Mouse (Mus musculus) C2C12 (cell line): ENCODE measurements around the gene Gtdc1. TPM values are rescaled to one million over a fixed set of nuclear protein-coding genes. Genes with fewer than 3 reads are reported as not detected.

Source experiments
- H3K27me3 ChIP-seq: one replicate; pipeline ENCODE4 v1.6.1; 2011; ENCODE audit not compliant: control insufficient read depth, insufficient read depth, insufficient read length
- H3K36me3 ChIP-seq: one replicate; pipeline ENCODE4 v1.6.1; 2011; ENCODE audit not compliant: control insufficient read depth, insufficient read depth
- H3K4me3 ChIP-seq: one replicate; pipeline ENCODE4 v1.5.1; 2011; ENCODE audit warnings: mild to moderate bottlenecking, control low read depth; ENCODE audit not compliant: poor library complexity, insufficient read depth, severe bottlenecking
- H3K79me2 ChIP-seq: one replicate; pipeline ENCODE4 v1.6.1; 2011; ENCODE audit not compliant: control insufficient read depth, insufficient read depth
- H3K79me3 ChIP-seq: one replicate; pipeline ENCODE4 v1.6.1; 2011; ENCODE audit warnings: low read depth, control low read depth
- H3ac ChIP-seq: one replicate; pipeline ENCODE3; 2011; ENCODE audit warnings: low read depth; ENCODE audit not compliant: control insufficient read depth, insufficient read length
- CEBPB ChIP-seq: IDR thresholded peaks from one replicate; pipeline ENCODE4 v1.6.1; 2011; ENCODE audit warnings: low read depth, mild to moderate bottlenecking, control low read depth, moderate library complexity
- CTCF ChIP-seq: IDR thresholded peaks from one replicate; pipeline ENCODE4 v1.5.1; 2011; ENCODE audit not compliant: control insufficient read depth, insufficient read depth, insufficient read length
- FOSL1 ChIP-seq: IDR thresholded peaks from one replicate; pipeline ENCODE4 v1.8.0; 2011; ENCODE audit warnings: mild to moderate bottlenecking, low read length; ENCODE audit not compliant: poor library complexity, insufficient read depth, severe bottlenecking
- MAX ChIP-seq: IDR thresholded peaks from one replicate; pipeline ENCODE4 v1.6.1; 2011; ENCODE audit warnings: mild to moderate bottlenecking, control low read depth
- MYOD1 ChIP-seq: IDR thresholded peaks from one replicate; pipeline ENCODE4 v1.6.1; 2011; ENCODE audit warnings: low read depth; ENCODE audit not compliant: control insufficient read depth, insufficient read length
- MYOG ChIP-seq: IDR thresholded peaks from one replicate; pipeline ENCODE4 v1.6.1; 2011; ENCODE audit not compliant: control insufficient read depth, insufficient read length; ENCODE audit errors: extremely low read depth
- USF1 ChIP-seq: IDR thresholded peaks from one replicate; pipeline ENCODE4 v1.6.1; 2011; ENCODE audit warnings: low read depth, mild to moderate bottlenecking, control low read depth, moderate library complexity
- polyA plus RNA-seq: library from polyadenylated mRNA; unstranded; fragments of >200 nt; fragmentation: generic; extraction: Trizol; gene quantifications from one replicate; pipeline ENCODE4 v1.2.1, GENCODE M21; 2012; ENCODE audit warnings: missing spikeins

Gtdc1 gene
- polyA plus RNA-seq, 1 experiment = 3.6 TPM

GRCm38 (mm10) chr2:44583491-44583890 lies 344.0 kb downstream of the Gtdc1 start:
- no peaks in the 10 kb centered on the region for H3K79me3 ChIP-seq
- H3K27me3 ChIP-seq = no peaks in the 10 kb centered on the region
- no peak for TF ChIP-seq USF1
- no peak overlapping the region for H3K4me3 ChIP-seq
- H3K36me3 ChIP-seq = no peaks in the 10 kb centered on the region
- H3ac ChIP-seq = no peak overlapping the region
- no peaks in the 10 kb centered on the region for H3K79me2 ChIP-seq

- Histone ChIP-seq H3K79me3 (no peaks in the 10 kb centered on the region), H3K4me3 (no peak overlapping the region), H3ac (no peak overlapping the region), H3K27me3 (no peaks in the 10 kb centered on the region), H3K79me2 (no peaks in the 10 kb centered on the region), H3K36me3 (no peaks in the 10 kb centered on the region)
- no peak for TF ChIP-seq USF1
- TF ChIP-seq MYOD1 = no peak
- no peak for TF ChIP-seq MYOG
- no peak for TF ChIP-seq FOSL1
- no peak for TF ChIP-seq CTCF
- no peak for TF ChIP-seq MAX
- no peak for TF ChIP-seq CEBPB
Measured at GRCm38 (mm10) chr2:44571810-44572209, 355.6 kb downstream of the Gtdc1 start.

- TF ChIP-seq MAX = no peak
- no peak for TF ChIP-seq USF1
- no peak for TF ChIP-seq CEBPB
- no peak for TF ChIP-seq FOSL1
- no peak overlapping the region for H3K4me3 ChIP-seq
- H3K79me2 ChIP-seq = no peaks in the 10 kb centered on the region
- no peaks in the 10 kb centered on the region for H3K27me3 ChIP-seq
- no peaks in the 10 kb centered on the region for H3K36me3 ChIP-seq
- H3K79me3 ChIP-seq = no peaks in the 10 kb centered on the region
- H3ac ChIP-seq = no peak overlapping the region
Measured at GRCm38 (mm10) chr2:44571156-44571555, 356.3 kb downstream of the Gtdc1 start.

- Histone ChIP-seq H3K79me3 (no peaks in the 10 kb centered on the region), H3K36me3 (no peaks in the 10 kb centered on the region), H3K79me2 (no peaks in the 10 kb centered on the region), H3ac (no peak overlapping the region), H3K4me3 (no peak overlapping the region), H3K27me3 (no peaks in the 10 kb centered on the region)
- TF ChIP-seq CEBPB = no peak
- no peak for TF ChIP-seq CTCF
- TF ChIP-seq MYOD1 = no peak
- no peak for TF ChIP-seq MAX
- TF ChIP-seq FOSL1 = no peak
- TF ChIP-seq MYOG = no peak
- no peak for TF ChIP-seq USF1
Measured at GRCm38 (mm10) chr2:44569140-44569952, 358.1 kb downstream of the Gtdc1 start.

GRCm38 (mm10) chr2:44564776-44565692 lies 362.4 kb downstream of the Gtdc1 start:
- no peak overlapping the region for H3K4me3 ChIP-seq
- H3K79me3 ChIP-seq = no peaks in the 10 kb centered on the region
- no peaks in the 10 kb centered on the region for H3K79me2 ChIP-seq
- H3K36me3 ChIP-seq = no peaks in the 10 kb centered on the region
- H3K27me3 ChIP-seq = no peaks in the 10 kb centered on the region
- TF ChIP-seq FOSL1 (no peak), USF1 (no peak), MAX (no peak), MYOG (no peak), CEBPB (no peak), CTCF (no peak)
- H3ac ChIP-seq = no peak overlapping the region
